Mouse (Mus musculus) frontal cortex, postnatal 36 days (tissue): ENCODE measurements around the gene Hdac4.
A peak's percentile ranks its signal among the peaks of the same experiment; 100 is the strongest.

Source experiments
- DNase-seq, 2 experiments: peaks; one replicate each; pipeline ENCODE4 v3.0.0; 2022; ENCODE audit warnings: low spot score in 2 of 2

Gene Hdac4

DNA sequence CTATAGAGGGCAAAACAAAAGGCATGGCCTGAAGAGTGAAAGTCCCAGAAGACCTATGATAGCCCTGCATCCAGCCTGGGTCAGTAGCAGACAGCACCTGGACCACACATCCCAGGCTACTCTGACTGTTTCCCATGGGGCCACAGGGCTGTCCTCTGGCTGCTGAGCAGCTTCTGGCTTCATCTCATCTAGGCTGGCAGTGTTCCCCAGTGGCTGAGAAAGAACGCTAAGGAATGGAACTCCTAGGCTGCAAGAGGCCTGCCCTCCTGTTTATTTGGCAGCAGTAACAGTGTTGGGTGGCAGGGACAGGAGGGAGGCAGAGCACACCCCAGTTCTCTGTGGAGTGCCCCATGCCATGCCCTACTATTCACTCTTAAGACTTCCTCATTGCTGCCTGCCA lies 228.5 kb downstream of the Hdac4 start:
- peak in 1 of 2 experiments; percentile 44 for DNase-seq

DNA sequence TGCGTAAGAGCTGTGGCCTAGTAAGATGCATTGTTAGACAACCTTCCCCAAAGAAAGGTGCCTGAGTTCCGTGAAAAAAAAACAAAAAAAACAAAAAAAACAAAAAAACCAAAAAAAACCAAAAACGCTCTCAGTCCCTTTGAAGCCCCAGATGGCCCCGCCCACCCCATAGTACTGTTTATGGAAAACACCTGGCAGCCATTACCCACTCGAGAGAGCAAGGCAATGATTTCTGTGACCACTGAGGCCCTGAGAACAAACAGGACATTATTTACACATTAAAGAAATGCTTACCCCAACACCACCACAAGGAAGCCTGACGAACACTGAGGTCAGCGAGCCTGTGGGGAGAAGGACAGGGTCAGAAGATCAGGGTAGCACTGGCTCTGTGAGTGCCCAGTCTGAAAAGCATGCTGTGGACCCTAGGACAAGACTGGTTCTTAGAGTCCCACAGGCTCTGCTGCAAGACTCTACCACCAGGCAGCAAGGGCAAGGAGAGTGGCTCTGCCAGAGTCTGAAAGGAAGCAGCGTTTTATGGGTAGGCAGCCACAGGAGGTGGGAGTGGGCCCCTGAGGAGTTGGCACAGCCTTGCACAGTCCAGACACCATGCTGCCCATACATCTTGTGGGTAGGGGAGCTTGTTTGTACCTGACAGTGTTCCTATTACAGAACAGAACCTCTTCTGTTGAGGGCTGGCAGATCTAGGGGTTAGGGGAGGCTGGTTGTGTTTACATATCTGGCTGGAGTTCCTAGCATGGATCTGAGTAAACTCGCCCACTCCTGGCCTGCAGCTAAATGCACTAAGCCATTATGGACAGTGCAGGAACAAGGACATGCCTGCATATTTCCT lies 230.8 kb downstream of the Hdac4 start:
- DNase-seq = no peak

DNA sequence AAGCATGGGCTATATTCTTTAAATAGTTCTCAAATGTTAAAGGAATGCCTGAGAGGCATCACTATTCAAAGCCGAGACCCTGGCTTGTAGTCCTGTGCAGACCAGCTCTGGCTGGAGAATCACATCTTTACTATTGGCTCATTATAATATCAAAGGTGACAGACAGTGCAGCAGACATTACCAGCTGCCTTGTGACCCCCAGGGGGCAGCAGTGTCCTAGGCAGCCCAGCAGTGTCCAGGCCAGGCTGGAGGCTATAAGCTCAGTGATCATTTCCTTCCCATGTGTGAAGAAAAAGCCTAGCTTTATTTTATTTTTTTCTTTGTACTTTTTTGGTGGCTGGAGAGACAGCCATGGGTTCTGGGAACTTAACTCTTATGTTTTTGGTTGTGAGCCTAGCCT lies 233.2 kb downstream of the Hdac4 start:
- DNase-seq = no peak

DNA sequence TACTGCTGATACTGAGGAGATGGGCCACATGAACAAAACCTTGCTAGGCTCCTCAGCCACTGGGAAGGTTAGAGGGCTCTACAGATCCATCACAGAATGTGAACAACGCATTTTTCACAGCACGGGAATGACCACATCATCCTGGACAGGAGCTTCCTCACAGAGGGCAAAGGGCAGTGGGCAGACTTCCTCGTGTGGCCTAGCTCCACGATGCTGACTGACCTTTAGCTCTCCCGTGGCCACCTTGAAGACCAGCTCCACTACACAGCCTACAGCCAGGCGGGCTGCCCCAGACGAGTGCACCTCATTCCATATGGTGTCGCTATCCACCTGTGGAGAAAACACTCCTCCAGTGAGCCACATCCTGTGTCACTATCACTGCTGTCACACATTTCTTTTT lies 234.3 kb downstream of the Hdac4 start:
- no peak for DNase-seq

DNA sequence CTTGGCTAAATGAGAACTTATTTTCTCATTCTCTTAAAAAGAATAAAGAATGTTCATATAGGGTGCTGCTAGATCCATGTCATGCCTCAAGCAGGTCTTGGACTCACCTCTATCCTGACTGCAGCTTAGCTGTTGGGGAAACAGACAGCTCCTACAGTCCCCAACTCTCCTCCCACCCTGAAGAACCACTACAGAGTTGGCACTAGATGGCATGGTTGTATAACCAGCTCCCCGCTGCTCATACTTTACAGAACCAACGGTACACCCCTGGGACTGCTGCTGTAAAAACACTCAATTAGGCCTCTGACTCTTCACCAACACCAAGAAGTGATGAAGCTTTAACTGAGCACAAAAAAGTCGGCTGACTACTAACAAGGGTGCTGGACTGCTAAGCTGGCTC lies 235.6 kb downstream of the Hdac4 start:
- no peak for DNase-seq

DNA sequence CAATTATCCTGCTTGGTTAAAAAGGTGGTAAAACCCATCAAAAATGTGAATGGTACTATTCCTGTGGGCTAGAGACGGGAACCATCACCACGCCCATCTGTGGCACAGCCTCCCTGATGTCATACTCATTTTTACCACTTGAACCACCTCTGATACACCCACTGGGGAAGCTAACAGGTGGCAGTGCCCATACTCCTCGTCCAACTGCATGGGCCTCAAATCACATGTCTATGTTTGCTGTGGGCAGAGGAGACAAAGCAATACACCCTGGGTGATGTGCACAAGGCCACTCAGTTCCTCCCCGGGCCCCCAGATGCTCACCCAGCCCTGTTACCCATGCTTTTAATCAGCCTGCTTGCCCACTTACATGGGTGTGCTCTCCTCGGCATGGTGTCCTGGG lies 236.5 kb downstream of the Hdac4 start:
- DNase-seq = no peak

DNA sequence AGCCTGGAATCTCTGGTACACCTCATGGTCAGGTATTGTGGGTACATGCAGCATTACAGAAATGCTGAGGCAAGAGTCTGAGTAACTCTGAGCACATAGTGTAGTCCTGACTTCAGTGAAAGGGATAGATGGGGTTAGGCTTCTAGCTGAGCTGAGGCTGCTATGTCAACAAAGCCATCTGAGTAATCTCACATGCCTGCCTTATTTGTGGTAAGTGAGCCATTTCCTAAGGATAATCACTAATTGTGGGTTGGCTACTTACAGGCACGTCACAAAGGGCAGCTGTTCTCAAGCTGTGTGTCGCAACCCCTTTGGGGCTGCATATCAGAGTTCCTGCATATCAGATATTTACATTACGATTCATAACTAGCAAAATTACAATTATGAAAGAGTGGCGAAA lies 239.3 kb downstream of the Hdac4 start:
- no peak for DNase-seq

DNA sequence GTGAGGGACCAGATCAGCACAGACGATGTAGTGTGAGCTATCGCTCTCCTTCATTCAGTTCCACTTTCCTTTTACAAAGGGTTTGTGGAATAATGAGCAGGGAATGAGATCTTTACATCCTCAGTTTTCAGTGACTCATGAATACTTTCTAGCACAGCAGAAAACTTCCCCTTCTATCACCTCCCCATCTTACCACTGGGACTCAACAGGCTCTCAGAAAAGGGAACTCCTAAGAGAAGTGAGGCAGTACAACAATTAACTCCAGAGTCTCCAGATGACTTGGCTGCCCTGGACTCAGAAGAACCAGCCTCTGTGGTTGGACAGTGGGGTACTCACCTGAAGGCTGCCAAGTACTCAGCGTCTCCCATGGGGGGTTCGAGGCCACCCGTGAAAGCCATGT lies 240.5 kb downstream of the Hdac4 start:
- DNase-seq = no peak

DNA sequence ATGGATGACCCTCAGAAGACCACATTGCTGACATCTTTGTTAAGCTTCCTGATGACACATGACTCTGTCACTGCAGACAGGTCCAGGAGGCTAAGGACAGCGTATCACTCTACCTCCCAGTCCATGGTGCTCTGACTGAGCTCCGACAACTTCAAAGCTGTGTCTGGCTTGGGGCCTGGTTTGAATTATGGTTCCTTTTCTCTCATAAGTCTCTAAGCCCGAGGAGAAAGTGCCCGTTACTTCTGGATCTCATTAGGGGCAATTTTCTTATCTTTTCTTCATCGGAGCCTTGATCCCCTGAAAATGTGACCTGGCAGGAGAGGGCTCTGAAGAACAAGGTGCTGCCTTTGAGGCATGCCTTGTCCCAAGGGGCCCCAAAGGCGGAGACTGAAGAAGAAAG lies 242.6 kb downstream of the Hdac4 start:
- DNase-seq = no peak

DNA sequence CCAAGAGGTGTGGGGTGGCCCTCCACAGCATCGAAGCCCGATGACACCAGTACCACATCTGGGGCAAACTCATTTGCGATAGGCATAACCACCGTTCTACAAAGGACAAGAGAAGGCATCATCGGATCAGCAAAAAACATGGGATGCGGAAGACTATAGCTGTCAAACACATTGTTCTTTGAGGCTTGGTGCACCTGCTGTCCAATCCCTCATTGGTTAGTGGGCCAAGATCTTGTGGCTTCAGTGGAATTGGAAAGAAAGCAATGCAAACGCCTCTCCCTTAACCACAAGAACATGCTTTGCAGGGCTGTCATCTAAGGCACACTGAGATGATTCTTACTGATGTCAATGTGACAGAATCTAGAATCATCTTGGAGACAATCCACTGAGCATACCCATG lies 248.1 kb downstream of the Hdac4 start:
- no peak for DNase-seq

DNA sequence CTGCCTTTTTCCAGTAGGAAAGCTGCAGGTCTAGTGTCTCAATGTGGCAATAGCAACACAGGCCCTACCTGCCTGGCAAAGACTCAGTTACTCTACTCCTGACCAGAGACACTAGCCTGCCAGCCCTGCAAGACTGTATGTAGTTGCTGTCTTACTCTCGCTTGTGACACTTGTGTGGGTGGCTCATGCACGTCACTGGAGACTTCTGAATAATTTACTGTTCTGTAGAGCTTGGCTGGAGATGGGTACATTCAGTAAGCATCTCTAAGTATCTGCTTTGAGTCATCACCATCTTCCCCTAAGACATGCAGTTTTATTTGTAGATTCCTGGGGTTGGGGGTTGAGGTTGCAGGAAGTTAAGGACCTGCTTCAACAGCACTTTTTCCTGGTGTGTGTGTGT lies 252.9 kb downstream of the Hdac4 start:
- DNase-seq = peak in 1 of 2 experiments; percentile 75

DNA sequence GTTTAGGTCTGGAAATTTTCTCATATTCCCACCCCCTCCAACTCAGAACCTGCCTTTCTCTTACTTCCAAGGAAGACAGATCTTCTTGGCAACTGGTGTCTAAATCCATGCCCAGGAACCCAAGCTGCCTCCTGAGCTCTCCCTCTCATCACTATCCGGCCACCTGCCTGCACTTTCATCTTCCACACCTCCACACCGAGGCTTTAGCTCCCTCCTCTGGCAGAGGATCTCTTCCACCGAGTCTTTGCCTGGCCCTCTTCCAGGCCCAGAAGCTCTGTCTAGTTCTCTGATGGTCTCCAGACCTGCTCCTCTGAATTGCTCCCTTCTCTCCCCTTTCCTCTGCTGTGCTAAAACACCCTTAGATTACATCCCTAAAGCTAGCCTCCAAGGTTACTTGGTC lies 253.5 kb downstream of the Hdac4 start:
- peak in 1 of 2 experiments; percentile 31 for DNase-seq

DNA sequence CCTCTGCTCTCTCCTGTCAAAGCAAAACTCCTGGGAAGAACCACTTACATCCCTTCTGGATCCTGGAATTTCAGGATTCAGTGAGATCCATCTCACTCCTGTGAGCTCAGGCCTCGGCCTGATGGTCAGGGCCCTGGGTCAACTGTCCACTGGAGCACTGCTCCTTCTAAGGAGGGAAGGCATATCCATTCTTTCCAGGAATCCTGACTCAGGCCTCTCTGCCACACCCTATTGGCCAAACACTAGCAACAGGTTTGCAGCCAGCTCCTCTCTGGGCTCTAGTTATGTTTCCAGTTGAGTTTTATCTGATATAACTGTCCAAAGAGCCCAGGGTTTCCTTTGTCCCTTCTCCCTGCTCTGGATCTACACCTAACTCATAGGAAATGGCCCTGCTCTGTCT lies 254.4 kb downstream of the Hdac4 start:
- no peak for DNase-seq

DNA sequence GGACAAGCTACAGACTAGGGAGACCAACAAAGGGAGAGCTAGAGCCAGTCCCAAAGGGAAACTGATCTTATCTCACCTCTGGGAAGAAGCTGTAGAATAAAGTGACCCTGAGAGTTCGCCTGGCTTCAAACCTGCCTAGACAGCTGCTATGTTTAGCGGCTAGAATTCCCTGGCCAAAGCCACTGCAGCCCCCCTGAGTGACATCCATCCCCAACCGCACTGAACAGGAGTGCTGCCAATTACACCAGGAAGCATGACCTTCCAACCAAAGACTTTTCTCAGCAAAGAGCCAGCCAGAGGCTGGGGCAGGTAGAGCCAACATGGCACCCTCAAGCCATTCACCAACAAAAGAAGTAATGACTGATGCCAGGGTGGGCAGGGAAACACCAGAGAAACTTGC lies 260.3 kb downstream of the Hdac4 start:
- DNase-seq = no peak

DNA sequence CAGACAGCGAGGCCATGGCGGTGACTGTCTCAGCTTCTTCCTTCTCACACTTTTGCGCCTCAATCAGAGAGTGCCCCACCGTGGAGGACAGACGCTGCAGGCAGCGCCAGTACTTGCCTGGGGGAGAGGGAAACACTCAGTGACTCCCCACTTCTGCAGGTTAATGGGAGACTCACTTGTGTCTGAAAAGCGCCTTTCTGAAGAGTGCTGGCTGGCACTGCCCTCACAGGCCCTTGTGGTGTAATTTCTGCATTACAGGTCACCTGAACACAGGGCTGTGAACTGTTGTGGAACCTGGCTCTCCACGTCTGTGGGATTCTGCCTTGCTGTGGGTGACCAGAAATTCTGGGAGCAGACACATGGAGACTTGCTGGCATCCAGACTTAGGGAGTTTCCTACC lies 261.8 kb downstream of the Hdac4 start:
- DNase-seq = no peak

DNA sequence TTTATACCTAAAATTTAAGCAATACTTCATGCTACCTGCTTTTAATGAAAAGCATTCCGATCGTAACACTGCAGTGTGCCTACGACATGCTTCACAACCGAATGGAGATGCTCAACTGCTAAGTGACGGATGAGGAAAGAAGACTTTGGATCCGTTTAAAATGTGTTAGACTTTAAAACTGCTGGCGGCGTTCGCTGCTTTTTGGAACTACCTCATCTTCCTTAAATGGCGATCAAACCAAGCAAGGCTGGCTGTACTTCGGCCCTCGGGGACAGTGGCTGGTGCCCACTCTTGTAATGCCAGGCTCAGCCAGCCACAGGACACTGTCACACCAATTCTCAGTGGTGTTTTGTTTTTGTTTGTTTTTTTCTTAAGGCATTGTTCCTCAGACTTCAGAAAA lies 263.3 kb downstream of the Hdac4 start:
- DNase-seq = no peak

DNA sequence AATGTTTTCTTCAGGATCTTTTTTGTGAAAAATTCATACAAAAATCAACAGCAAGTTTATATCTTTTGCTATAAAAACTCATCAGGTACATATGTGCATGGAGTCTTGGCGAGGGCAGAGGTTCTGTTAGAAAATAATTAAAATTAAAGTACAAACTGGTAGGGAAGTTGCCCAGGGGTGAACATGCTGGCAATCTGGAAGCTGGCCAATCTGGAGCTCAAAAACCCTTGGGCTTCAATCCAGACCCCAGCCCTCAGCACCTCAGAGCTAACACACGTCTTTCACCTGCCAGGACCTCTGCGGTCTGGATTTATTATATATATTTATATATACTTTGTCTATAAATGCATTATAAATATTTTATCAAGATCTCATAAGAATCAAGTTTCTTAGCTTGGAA lies 263.7 kb downstream of the Hdac4 start:
- DNase-seq = no peak

DNA sequence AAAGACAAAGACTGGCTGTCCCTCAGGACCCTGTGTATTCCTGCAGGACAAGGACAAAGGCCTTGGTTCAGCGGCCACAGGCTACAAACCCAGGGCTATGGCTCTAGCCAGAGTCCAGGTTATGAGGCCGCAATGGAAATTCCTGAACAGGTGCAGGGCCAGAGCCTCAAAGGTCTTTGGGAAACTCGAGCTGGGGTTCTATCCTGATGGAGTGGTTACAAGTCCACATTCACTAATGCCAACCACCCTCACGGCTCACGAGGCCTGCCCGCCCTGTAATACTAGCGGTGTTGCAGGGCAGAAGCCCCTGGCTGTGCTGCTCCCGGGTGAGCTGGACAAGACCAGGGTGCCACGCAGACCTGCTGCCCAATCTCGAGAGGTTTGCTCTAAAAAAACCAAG lies 264.3 kb downstream of the Hdac4 start:
- DNase-seq = no peak

DNA sequence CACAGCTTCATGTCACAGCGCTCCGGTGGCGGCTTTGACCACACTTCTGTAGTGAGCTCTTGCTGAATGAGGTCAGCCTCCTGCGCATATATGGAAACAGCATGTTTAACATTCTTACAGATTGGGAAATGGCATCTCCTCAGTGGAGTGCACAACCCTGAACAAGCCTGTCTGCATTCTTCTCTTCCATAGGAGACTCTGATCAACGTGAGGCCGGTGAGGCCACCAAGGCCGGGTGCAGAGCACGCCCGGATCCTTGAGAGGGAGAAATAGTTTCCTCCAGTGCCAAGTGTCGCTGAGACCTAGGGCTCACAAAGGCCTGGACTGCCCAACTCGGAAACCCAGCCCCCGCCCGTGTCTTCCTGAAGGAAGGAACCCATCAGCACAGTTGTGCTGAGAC lies 266.4 kb downstream of the Hdac4 start:
- DNase-seq = no peak

DNA sequence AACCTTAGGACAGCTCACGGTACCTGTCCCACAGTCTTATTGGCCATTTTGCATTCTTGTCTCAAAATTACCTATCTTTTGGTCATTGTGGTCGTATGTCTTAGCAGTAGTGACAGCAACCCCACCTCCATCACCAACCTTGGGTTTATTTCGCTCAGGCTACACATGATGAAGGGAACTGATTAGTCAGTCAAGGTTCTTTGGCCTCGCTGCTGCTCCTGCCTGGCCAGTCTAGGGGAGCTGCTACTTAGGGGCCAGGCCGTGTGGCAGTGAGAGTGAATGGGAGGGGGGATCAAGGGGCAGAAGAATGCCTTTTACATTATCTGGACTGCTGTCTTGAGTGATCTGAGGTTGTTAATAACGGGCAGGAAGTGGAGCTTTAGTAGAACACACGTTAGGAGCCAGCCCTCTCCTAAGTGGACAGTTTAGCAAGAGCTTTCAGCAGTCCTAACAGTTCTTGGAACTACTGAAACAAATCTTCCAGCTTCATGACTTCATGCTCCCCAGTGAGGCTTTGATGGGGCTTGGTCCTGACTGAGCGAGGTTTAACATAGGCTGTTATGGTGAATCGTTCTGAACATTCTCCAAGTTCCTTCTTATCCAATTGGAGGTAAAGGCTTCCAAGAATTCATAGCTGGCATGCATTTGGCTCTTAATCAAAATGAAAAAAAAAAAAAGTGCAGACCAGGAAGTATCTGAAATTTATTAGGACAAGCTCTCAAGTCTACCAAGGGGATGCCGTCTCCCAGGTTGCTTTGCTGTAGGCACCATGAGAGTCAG lies 267.8 kb downstream of the Hdac4 start:
- DNase-seq = no peak

DNA sequence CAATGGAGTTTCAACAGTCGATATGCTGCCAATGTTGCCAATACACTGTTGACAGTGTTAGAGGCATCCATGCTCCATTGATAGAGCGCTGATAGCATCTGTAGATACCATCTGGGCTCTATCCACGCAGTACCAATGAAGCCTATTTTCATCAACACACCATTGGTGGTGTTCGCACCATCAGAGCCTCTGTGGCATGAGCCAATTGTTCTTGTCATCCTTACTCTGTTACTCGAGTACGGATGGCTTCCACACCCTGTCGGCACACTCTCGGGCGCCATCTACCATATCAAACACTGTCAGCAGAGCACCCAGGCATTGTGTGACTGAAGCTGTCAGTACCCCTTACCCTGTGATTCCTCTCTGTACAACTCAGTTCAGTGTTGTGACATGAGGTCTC lies 271.9 kb downstream of the Hdac4 start:
- no peak for DNase-seq

DNA sequence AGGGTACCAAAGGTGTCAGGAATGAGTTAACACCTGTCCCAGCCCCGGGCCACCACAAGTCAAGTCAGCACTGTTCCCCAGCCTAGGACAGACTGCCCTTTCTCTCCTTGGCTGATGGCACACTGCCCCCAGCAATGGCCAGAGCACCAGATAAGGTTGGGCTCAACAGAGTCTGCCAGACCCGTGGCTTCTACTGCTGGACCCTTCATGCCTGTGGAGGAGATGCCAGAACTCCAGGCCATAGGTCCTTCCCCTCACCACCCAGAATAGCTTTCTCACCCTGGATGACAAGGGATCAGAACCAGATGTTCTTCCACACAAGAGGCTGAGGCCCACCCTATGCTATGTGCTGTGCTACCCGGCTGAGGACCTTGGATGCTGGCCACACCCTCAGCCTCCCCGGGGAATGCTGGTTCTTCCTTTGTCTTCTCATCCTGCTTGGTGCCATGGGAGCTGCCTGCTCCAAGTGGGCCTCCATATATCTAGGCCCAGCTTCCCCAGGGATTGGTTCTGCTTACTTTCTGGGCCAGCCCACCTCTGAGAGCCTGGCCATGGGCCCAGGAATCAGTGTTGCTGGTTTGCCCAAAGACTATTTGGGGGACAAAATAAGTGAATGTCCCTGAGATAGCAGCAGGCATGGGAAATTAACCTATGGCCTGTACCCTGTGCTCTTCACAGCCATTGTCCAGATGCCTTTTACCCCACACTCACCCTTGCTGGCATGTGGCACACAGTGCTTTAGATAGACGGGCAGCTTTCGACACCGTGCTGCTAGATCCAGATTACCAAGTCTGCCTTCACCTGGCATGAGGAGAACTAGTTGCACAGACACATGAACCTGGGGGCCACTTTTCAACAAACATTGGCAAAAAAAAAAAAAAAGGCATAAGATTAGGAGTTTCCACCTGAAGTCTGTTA lies 273.0 kb downstream of the Hdac4 start:
- no peak for DNase-seq
